Mouse (Mus musculus): ENCODE measurements around the gene Pgr15l.

DNA sequence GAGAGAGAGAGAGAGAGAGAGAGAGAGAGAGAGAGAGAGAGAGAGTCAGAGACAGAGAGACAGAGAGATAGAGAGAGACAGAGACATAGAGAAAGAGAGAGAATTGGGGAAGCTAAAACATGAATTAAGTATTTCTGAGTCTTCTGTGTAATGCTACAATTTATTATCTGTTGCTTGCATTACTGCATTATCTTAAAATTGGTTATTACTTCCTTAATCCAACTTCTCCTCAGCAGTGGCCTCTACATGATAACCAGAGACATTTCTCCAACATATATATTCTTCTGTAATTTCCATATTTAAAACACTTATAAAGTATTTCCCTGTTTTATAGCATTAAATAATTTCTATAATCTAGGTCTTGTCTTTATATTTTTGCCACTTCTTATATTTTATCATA lies 44.9 kb upstream of the Pgr15l start:
- TF ChIP-seq CTCF (IDR thresholded peaks at IDR 0.05; ENCODE audit: low read depth) (no peak), EP300 (IDR thresholded peaks at IDR 0.05; ENCODE audit: low read depth) (no peak)
